Mouse (Mus musculus): ENCODE measurements at regions not wholly inside any gene's neighbourhood (a gene's known extent, or its start where the extent isn't known, plus 50 kb on each side); places are given as distances from the start of the nearest gene placed in this dataset.

- TF ChIP-seq TAL1 (IDR thresholded peaks at IDR 0.05; ENCODE audit: low read length) (no peak), GATA1 (IDR thresholded peaks at IDR 0.05; ENCODE audit: low read length) (no peak)
These were observed 505.7 kb downstream of the 1810013L24Rik start for GRCm38 (mm10) chr16:9335626-9336025.

Data from erythroblast, embryonic 14.5 days (primary cell).